Mouse (Mus musculus) embryonic facial prominence, embryonic 10.5 days (tissue): ENCODE results near the gene Scrn2. TPM values are rescaled to one million over a fixed set of nuclear protein-coding genes. Genes with fewer than 3 reads are reported as not detected.
A peak's percentile ranks its signal among the peaks of the same experiment; 100 is the strongest.

Source experiments
- DNase-seq: peaks from one replicate; pipeline ENCODE4 v3.0.0-alpha.2; 2017; ENCODE audit warnings: low spot score
- H3K27ac ChIP-seq: fragments of 300-500 bp; sonication (generic); replicated peaks from 2 replicates; pipeline ENCODE4 v1.5.1; 2016; ENCODE audit warnings: mild to moderate bottlenecking
- H3K27me3 ChIP-seq: fragments of 300-500 bp; sonication (generic); replicated peaks from 2 replicates; pipeline ENCODE4 v1.6.1; 2016; ENCODE audit warnings: low read depth, mild to moderate bottlenecking; ENCODE audit not compliant: poor library complexity, severe bottlenecking
- H3K36me3 ChIP-seq: fragments of 300-500 bp; sonication (generic); replicated peaks from 2 replicates; pipeline ENCODE4 v1.6.1; 2016; ENCODE audit warnings: mild to moderate bottlenecking, moderate library complexity
- H3K4me1 ChIP-seq: fragments of 300-500 bp; sonication (generic); 2 replicates; pipeline ENCODE4 v1.6.1; 2016
- H3K4me3 ChIP-seq: fragments of 300-500 bp; sonication (generic); 2 replicates; pipeline ENCODE4 v1.5.1; 2016; ENCODE audit warnings: mild to moderate bottlenecking, moderate library complexity
- H3K9me3 ChIP-seq: fragments of 300-500 bp; sonication (generic); 2 replicates; pipeline ENCODE4 v1.6.1; 2016; ENCODE audit warnings: mild to moderate bottlenecking
- WGBS: fragments of 180-500 bp; shearing (Covaris S2); methylation state at CpG from one replicate; pipeline ENCODE4 v1.1.7; 2016; 5-methylcytosine and 5-hydroxymethylcytosine counted together
- microRNA-seq: library from miRNA; unstranded; fragments of <30 nt; microRNA quantifications from one replicate; pipeline ENCODE4, GENCODE M21; 2017
- polyA plus RNA-seq: library from polyadenylated mRNA; unstranded; fragments of >200 nt; fragmentation: Nextera tagmentation; extraction: Ambion mirVana; gene quantifications from 2 replicates; pipeline ENCODE4 v1.2.1, GENCODE M21; 2016

The Scrn2 gene
- polyA plus RNA-seq, 1 experiment from 2014 or later = 43.5 TPM

DNA sequence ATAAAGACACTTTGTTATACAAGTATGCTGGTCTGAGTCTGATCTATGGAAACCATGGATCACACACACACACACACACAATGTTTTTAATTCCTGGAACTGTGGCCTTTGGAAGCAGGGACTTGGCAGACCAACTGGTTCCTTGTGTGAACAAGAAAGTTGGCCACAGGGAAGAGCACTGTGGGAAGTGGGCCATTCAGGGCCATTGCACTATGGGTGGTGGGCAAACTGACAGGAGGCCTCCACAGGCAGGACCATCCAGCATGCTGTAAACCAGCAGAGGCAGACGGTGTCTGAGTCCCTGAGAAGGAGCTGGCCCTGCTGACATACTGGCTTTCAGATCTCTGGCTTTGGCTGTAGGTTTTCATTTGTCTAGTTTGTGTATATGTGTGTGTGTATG, 39.6 kb downstream of the Scrn2 start:
- no peak for DNase-seq
- Histone ChIP-seq H3K4me3 (no peak overlapping the region), H3K36me3 (peaks cover 36% of the 10 kb centered on the region), H3K9me3 (no peaks in the 10 kb centered on the region), H3K4me1 (peaks cover 12% of the 10 kb centered on the region; the same call in 1 of the 2 replicates), H3K27ac (no peak overlapping the region), H3K27me3 (no peaks in the 10 kb centered on the region)
- 56% methylated on average over 1 of the region's 1 CpGs for WGBS

DNA sequence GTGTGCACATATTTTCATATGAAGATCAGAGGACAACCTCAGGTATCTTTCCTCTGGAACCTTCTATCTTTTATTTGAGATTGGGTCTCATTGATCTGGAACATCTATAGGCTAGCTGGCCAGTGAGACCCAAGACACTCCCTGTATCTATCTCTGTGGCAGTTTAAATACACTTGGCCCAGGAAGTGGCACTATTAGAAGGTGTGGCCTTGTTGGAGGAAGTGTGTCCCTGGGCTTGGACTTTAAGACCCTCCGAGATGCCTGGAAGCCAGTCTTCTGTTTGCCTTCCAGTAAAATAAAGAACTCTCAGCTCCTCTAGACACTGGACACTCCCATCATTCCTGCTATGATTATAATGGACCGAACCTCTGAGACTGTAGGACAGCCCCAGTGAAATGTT, 40.0 kb downstream of the Scrn2 start:
- no peaks in the 10 kb centered on the region for H3K27me3 ChIP-seq
- H3K27ac ChIP-seq = no peak overlapping the region
- no peak for DNase-seq
- peaks cover 34% of the 10 kb centered on the region for H3K36me3 ChIP-seq
- no peak overlapping the region for H3K4me3 ChIP-seq
- H3K9me3 ChIP-seq = no peaks in the 10 kb centered on the region
- 90% methylated on average over 2 of the region's 2 CpGs for WGBS
- H3K4me1 ChIP-seq = peaks cover 17% of the 10 kb centered on the region; the same call in 1 of the 2 replicates

DNA sequence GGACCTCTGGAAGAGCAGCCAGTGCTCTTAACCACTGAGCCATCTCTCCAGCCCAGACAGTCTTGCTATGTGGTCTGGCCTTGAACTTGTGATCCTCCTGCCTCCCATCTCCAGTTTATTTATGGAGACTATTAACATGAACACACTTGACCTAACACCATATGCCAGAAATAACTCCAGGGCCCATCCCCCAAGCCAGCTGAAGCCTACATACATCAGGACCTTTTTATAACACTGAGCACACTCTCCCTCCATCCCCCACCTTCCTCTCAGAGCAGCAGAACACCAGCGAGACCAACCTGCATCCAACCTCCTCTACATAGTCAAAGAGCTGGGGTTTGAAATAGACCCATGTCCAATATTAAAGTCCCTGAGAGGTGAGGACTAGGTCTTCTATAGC, 41.4 kb downstream of the Scrn2 start:
- Histone ChIP-seq H3K9me3 (no peaks in the 10 kb centered on the region), H3K4me1 (peaks cover 17% of the 10 kb centered on the region; the same call in 1 of the 2 replicates), H3K27ac (no peak overlapping the region), H3K36me3 (peaks cover 20% of the 10 kb centered on the region), H3K4me3 (no peak overlapping the region), H3K27me3 (no peaks in the 10 kb centered on the region)
- DNase-seq = no peak
- WGBS = 65% methylated on average over 1 of the region's 1 CpGs

DNA sequence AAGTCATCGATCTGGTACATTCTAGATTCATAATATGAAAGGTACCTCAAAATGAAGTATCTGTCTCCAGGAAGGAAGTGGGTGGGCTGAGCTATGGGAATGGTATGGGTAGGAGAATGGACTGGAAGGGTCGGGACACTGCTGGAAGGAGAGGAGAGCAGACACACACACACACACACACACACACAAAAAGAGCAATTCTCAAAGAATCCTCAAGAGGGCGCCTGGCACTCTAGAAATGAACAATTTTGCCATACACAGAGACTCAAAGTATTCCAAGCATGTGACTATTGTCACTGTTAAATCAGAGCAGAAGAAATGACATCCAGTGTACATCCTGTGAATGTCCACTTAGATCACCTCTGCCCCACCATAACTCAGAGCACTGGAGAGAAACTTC, 42.8 kb downstream of the Scrn2 start:
- WGBS = 31% methylated on average over 3 of the region's 3 CpGs
- Histone ChIP-seq H3K9me3 (no peaks in the 10 kb centered on the region), H3K4me1 (peaks cover 10% of the 10 kb centered on the region; the same call in 1 of the 2 replicates)

DNA sequence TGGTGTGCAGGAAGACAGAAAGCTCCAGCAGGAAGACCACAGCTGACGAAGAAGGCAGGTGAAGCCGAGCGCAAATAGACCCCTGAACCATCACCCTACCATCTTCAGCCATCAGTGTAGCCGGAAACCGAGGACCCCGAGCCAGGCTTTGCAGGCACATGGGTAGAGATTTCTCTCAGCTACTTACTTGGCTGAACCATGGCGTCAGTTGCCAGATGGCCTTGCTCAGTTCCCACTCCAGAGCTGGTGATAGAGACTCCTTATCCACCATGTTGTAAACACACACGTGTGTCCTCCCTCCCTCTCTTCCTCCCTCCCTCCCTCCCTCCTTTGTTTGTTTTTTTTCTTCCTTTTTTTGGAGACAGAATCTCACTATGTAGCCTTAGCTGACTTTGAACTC, 44.5 kb downstream of the Scrn2 start:
- WGBS = 74% methylated on average over 8 of the region's 8 CpGs
- Histone ChIP-seq H3K36me3 (no peaks in the 10 kb centered on the region), H3K27ac (no peak overlapping the region), H3K9me3 (no peaks in the 10 kb centered on the region), H3K4me3 (no peak overlapping the region), H3K27me3 (no peaks in the 10 kb centered on the region), H3K4me1 (peaks cover 10% of the 10 kb centered on the region; the same call in 1 of the 2 replicates)
- no peak for DNase-seq

More for the DNA sequence above, 42.8 kb downstream of the Scrn2 start:
- Histone ChIP-seq H3K27ac (no peak overlapping the region), H3K4me3 (no peak overlapping the region), H3K36me3 (peaks cover 8% of the 10 kb centered on the region), H3K27me3 (no peaks in the 10 kb centered on the region)
- DNase-seq = peak; percentile 59

DNA sequence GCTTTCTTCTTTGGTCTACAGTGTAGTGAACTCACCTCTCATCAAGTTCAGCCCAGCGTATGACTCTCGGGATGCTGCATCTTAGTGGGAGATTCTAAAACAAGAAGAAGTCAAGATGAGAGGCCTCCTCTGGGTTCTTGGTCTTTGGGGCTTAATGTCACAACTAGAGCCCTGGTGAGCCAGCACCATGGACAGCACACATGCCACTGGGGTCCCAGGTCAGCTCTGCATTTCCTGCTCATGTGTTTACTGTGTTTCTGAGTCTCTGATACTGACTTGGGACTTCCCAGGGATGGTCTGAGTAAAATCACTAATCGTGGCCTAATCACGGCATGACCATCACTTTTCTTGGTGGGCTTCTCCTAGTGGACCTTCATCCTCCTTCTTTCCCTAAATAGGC, 49.0 kb downstream of the Scrn2 start:
- Histone ChIP-seq H3K36me3 (no peaks in the 10 kb centered on the region), H3K27me3 (peaks cover 5% of the 10 kb centered on the region; the same call in 1 of the 2 replicates), H3K4me1 (peaks cover 15% of the 10 kb centered on the region), H3K27ac (no peak overlapping the region), H3K4me3 (no peak overlapping the region), H3K9me3 (no peaks in the 10 kb centered on the region)
- 59% methylated on average over 4 of the region's 4 CpGs for WGBS
- DNase-seq = peak; percentile 70

DNA sequence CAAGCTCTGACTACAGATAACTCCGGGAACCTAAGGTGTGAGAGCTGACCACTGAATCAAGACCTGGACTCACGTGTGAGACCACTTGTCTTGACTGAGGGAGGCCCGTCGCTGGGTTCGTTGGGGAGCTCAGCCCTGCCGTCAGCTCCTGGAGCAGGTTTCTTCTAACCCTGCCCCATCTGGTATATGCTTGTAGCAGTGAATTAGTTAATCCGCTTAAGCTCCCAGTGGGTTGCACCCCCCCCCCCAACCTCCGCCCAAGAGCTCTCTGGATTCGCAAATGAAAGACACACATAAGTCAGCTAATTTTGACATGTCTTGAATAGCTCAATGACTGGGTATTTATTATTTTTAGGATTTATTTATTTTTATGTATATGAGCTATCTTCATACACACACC, 50.6 kb downstream of the Scrn2 start:
- H3K4me3 ChIP-seq = no peak overlapping the region
- DNase-seq = no peak
- 22% methylated on average over 9 of the region's 9 CpGs for WGBS

DNA sequence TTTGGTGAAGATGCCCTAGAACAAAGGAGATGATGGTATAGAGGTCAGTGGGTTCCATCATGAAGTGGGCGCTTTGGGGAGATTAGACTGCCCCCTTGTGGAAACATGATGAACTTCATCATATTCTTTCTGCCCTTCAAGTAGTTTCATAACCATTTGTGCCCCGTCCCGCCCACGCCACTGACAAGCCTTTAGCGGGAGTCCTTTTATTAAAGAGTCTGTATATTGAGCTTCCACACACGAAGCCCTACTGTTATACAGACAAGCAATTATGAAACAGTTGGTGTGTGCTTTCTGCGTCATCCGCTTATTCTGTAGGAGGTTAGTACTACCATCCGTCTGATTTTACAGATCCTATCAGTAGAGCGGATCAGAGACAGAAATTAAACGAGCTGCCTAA, 53.2 kb downstream of the Scrn2 start:
- Histone ChIP-seq H3K27ac (no peak overlapping the region), H3K9me3 (peaks cover 2% of the 10 kb centered on the region; the same call in 1 of the 2 replicates), H3K36me3 (no peaks in the 10 kb centered on the region), H3K4me1 (peaks cover 15% of the 10 kb centered on the region), H3K27me3 (peaks cover 16% of the 10 kb centered on the region; the same call in 1 of the 2 replicates), H3K4me3 (no peak overlapping the region)
- 45% methylated on average over 11 of the region's 11 CpGs for WGBS
- DNase-seq = peak; percentile 28

More for the DNA sequence above, 50.6 kb downstream of the Scrn2 start:
- Histone ChIP-seq H3K27ac (no peak overlapping the region), H3K4me1 (peaks cover 15% of the 10 kb centered on the region), H3K36me3 (no peaks in the 10 kb centered on the region), H3K9me3 (no peaks in the 10 kb centered on the region), H3K27me3 (peaks cover 16% of the 10 kb centered on the region; the same call in 1 of the 2 replicates)

Small RNA genes within 50 kb of the gene (microRNA-seq; reads per million reads assigned to microRNA genes)
- 0.91 reads per million for gene Mir8103

Other genes with a start within 250 kb of the Scrn2 start
- 201 and 213 TPM in 2 replicates for gene Cbx1, start 240.8 kb upstream of the Scrn2 start, polyA plus RNA-seq
- 65.4 and 69.9 TPM in 2 replicates for gene Nfe2l1, start 200.0 kb upstream of the Scrn2 start, polyA plus RNA-seq
- 36.2 and 37.4 TPM in 2 replicates for gene Copz2, start 180.1 kb upstream of the Scrn2 start, polyA plus RNA-seq
- 90.1 and 99.9 TPM in 2 replicates for gene Cdk5rap3, start 113.4 kb upstream of the Scrn2 start, polyA plus RNA-seq
- 1.1 and 2.3 TPM in 2 replicates for gene Prr15l, start 101.8 kb upstream of the Scrn2 start, polyA plus RNA-seq
- 32.0 and 34.5 TPM in 2 replicates for gene Pnpo, start 86.0 kb upstream of the Scrn2 start, polyA plus RNA-seq
- gene Sp2, start 47.0 kb upstream of the Scrn2 start, polyA plus RNA-seq = 27.9 and 30.3 TPM in 2 replicates
- 4.4 and 7.4 TPM in 2 replicates for gene Sp6, start 16.5 kb upstream of the Scrn2 start, polyA plus RNA-seq
- 1.2 TPM in 2 replicates for gene Lrrc46, start 11.5 kb downstream of the Scrn2 start, polyA plus RNA-seq
- gene Mrpl10, start 11.6 kb downstream of the Scrn2 start, polyA plus RNA-seq = 86.6 and 89.9 TPM in 2 replicates
- 9.7 and 10.0 TPM in 2 replicates for gene Osbpl7, start 20.7 kb downstream of the Scrn2 start, polyA plus RNA-seq
- 0.11 and 0.17 TPM in 2 replicates for gene Tbx21, start 85.4 kb downstream of the Scrn2 start, polyA plus RNA-seq
- 4.7 and 5.1 TPM in 2 replicates for gene Tbkbp1, start 121.6 kb downstream of the Scrn2 start, polyA plus RNA-seq
- gene Kpnb1, start 157.9 kb downstream of the Scrn2 start, polyA plus RNA-seq = 85.5 and 85.9 TPM in 2 replicates